Mouse (Mus musculus) myocyte (in vitro differentiated cells): Measurements from ENCODE around the gene Samd7.

ENCODE experiments used
- CEBPB ChIP-seq: IDR thresholded peaks from 2 replicates; pipeline ENCODE4 v1.6.1; 2011; ENCODE audit warnings: mild to moderate bottlenecking, moderate library complexity; ENCODE audit not compliant: poor library complexity, insufficient read depth, severe bottlenecking
- E2F4 ChIP-seq: IDR thresholded peaks from one replicate; pipeline ENCODE4 v1.6.1; 2011; ENCODE audit warnings: mild to moderate bottlenecking, control low read depth, moderate library complexity; ENCODE audit not compliant: insufficient read depth
- MAX ChIP-seq: IDR thresholded peaks from one replicate; pipeline ENCODE4 v1.6.1; 2011; ENCODE audit warnings: low read depth, mild to moderate bottlenecking, control low read depth
- MYOG ChIP-seq, 3 experiments: IDR thresholded peaks; one replicate each; pipeline ENCODE4 v1.6.1; 2011; ENCODE audit warnings: control low read depth in 2 of 3, low read depth in 2 of 3, mild to moderate bottlenecking in 2 of 3; ENCODE audit not compliant: insufficient read length in 2 of 3, control insufficient read depth in 1 of 3, insufficient read depth in 1 of 3
- POLR2A ChIP-seq: IDR thresholded peaks from one replicate; pipeline ENCODE4 v1.6.1; 2011; ENCODE audit warnings: low read depth, mild to moderate bottlenecking, control low read depth, moderate library complexity; ENCODE audit not compliant: insufficient read length
- POLR2AphosphoS2 ChIP-seq: IDR thresholded peaks from one replicate; pipeline ENCODE4 v1.6.1; 2011; ENCODE audit warnings: low read depth, control low read depth; ENCODE audit not compliant: insufficient read length
- TCF12 ChIP-seq: IDR thresholded peaks from one replicate; pipeline ENCODE4 v1.6.1; 2011; ENCODE audit warnings: mild to moderate bottlenecking, control low read depth; ENCODE audit not compliant: poor library complexity, insufficient read depth, severe bottlenecking
- TCF3 ChIP-seq: IDR thresholded peaks from one replicate; pipeline ENCODE4 v1.6.1; 2011; ENCODE audit warnings: low read depth, control low read depth; ENCODE audit not compliant: insufficient read length
- USF1 ChIP-seq: IDR thresholded peaks from one replicate; pipeline ENCODE4 v1.6.1; 2011; ENCODE audit warnings: low read depth, mild to moderate bottlenecking, control low read depth, moderate library complexity

- TF ChIP-seq TCF3, result no peak
- no peak for TF ChIP-seq MAX
- TF ChIP-seq E2F4, result no peak
- no peak for TF ChIP-seq USF1
- no peak for TF ChIP-seq POLR2A
- no peak for TF ChIP-seq POLR2AphosphoS2
- TF ChIP-seq TCF12, result no peak
- no peak for TF ChIP-seq MYOG (IDR thresholded peaks at IDR 0.05; ENCODE audit: control insufficient read depth in 1 of 3, insufficient read depth in 1 of 3, insufficient read length in 2 of 3, low read depth in 2 of 3)
- no peak for TF ChIP-seq CEBPB
Observed at GRCm38 (mm10) chr3:30793403-30794221, 47.5 kb downstream of the Samd7 start.
